Mouse (Mus musculus) G1E (cell line): ENCODE results near the gene Crb2. TPM values are rescaled to one million over a fixed set of nuclear protein-coding genes. Genes with fewer than 3 reads are reported as not detected.

Experiments
- ATAC-seq: 2 replicates; pipeline ENCODE4 v1.8.0; 2016; ENCODE audit warnings: mild to moderate bottlenecking; ENCODE audit not compliant: insufficient number of reproducible peaks, poor library complexity, low FRiP score, severe bottlenecking; ENCODE audit errors: extremely low read depth
- DNase-seq: peaks from one replicate; pipeline ENCODE4 v3.0.0; 2012; ENCODE audit warnings: low spot score
- H3K27me3 ChIP-seq: 2 replicates; pipeline ENCODE4 v1.6.1; 2012; ENCODE audit warnings: mild to moderate bottlenecking, low read length, inconsistent platforms; ENCODE audit not compliant: insufficient read depth
- H3K36me3 ChIP-seq: replicated peaks from 2 replicates; pipeline ENCODE3; 2012; ENCODE audit warnings: mild to moderate bottlenecking, inconsistent platforms
- H3K4me1 ChIP-seq: 2 replicates; pipeline ENCODE4 v1.6.1; 2012; ENCODE audit warnings: low read depth, low read length, inconsistent platforms, mixed read lengths; ENCODE audit not compliant: insufficient read depth
- H3K4me3 ChIP-seq: 2 replicates; pipeline ENCODE4 v1.5.1; 2012; ENCODE audit warnings: low read depth, mild to moderate bottlenecking, inconsistent platforms, low read length, moderate library complexity, mixed read lengths
- H3K9me3 ChIP-seq: replicated peaks from 2 replicates; pipeline ENCODE4 v1.6.1; 2012; ENCODE audit warnings: inconsistent platforms
- CTCF ChIP-seq: IDR thresholded peaks from 2 replicates; pipeline ENCODE4 v1.5.1; 2012; ENCODE audit warnings: low read depth, low read length, inconsistent platforms, mixed read lengths
- GATA1 ChIP-seq: IDR thresholded peaks from 2 replicates; pipeline ENCODE4 v1.6.1; 2012; ENCODE audit warnings: borderline replicate concordance, low read length, inconsistent platforms, mixed read lengths
- GATA2 ChIP-seq: IDR thresholded peaks from 2 replicates; pipeline ENCODE4 v1.6.1; 2012; ENCODE audit warnings: low read depth, low read length, inconsistent platforms, borderline replicate concordance
- POLR2AphosphoS5 ChIP-seq: IDR thresholded peaks from 2 replicates; pipeline ENCODE4 v1.6.1; 2012; ENCODE audit warnings: low read depth, low read length, inconsistent platforms; ENCODE audit not compliant: insufficient replicate concordance
- TAL1 ChIP-seq: conservative IDR thresholded peaks from 2 replicates; pipeline ENCODE4 v1.6.1; 2012; ENCODE audit warnings: low read depth, low read length, inconsistent platforms, mixed read lengths
- polyA plus RNA-seq: library from polyadenylated mRNA; stranded (reverse); fragments of >175 nt; gene quantifications from 2 replicates; pipeline ENCODE4 v1.2.3, GENCODE M21; 2012
- total RNA-seq, 2 experiments: library from RNA; stranded (forward) in 1 of 2; stranded (reverse) in 1 of 2; fragments of 200-1000 nt in 1 of 2; fragments of >200 nt in 1 of 2; fragmentation: Nextera tagmentation in 1 of 2; gene quantifications; 2 replicates each; pipeline ENCODE4 v1.2.3; 2014 to 2017

Crb2 gene
- total and polyA plus RNA-seq, 3 experiments, result 0.05 TPM; not detected in 2

DNA sequence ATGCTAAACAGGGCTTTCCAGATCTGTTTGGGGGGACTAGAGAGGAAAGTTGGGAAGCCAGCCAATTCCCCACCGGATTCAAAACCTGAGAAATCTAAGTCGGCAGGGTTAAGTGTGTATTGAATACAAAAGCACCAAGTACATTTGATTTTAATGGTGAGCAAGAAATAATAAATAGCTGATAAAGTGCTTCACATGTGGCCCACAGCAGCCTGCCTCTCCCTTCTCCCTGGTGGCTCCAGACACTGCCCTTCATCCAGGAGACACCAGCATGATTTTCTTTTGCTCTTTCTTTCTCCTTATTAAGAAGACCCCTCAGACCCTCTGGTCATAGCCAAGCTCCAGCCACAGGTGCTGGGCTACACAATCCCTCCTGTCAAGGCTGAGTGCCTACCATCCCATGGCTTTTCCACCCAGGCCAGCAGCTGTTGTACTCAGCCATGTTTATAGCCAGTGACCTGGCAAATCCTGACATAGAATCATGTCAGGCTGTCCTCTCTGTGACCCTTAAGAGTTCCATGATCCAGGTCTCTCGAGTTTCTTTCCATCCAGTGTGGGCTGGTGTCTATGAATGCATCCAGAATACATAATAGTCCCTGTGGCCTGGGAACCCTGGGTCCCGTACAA is 43.6 kb downstream of the Crb2 start:
- H3K4me1 ChIP-seq, result no peaks in the 10 kb centered on the region
- no peaks in the 10 kb centered on the region for H3K27me3 ChIP-seq
- no peak for DNase-seq
- TF ChIP-seq GATA2, result no peak
- no peak for TF ChIP-seq CTCF
- no peak for TF ChIP-seq GATA1
- TF ChIP-seq TAL1, result no peak
- no peak for TF ChIP-seq POLR2AphosphoS5
- H3K36me3 ChIP-seq, result peaks cover 83% of the 10 kb centered on the region
- no peaks in the 10 kb centered on the region for H3K9me3 ChIP-seq
- ATAC-seq, result no peak
- no peak overlapping the region for H3K4me3 ChIP-seq

DNA sequence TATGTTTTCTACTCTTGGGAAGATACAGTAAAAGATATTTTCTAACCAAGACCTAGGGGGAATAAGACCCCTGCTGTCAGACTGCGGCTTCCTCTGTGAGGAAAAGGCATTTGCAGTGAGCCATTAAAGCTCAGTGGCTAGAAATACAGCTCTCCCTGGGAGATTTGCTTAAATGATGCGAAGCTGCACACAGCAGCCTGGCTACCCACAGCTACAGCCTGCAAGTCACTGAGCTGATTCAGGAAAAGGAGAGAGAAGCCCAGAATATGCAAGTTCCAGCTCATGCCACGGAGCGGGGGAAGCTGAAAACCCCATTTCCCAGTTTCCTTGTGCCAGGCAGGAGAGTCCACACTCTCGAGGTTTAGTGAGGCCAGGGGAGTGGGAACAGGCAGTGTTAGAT is 46.1 kb downstream of the Crb2 start:
- H3K36me3 ChIP-seq, result peaks cover 84% of the 10 kb centered on the region
- no peaks in the 10 kb centered on the region for H3K4me1 ChIP-seq
- H3K27me3 ChIP-seq, result no peaks in the 10 kb centered on the region
- TF ChIP-seq GATA1 (no peak), POLR2AphosphoS5 (no peak), CTCF (no peak), GATA2 (no peak), TAL1 (no peak)
- no peaks in the 10 kb centered on the region for H3K9me3 ChIP-seq
- ATAC-seq (no peak), DNase-seq (no peak)
- H3K4me3 ChIP-seq, result no peak overlapping the region

DNA sequence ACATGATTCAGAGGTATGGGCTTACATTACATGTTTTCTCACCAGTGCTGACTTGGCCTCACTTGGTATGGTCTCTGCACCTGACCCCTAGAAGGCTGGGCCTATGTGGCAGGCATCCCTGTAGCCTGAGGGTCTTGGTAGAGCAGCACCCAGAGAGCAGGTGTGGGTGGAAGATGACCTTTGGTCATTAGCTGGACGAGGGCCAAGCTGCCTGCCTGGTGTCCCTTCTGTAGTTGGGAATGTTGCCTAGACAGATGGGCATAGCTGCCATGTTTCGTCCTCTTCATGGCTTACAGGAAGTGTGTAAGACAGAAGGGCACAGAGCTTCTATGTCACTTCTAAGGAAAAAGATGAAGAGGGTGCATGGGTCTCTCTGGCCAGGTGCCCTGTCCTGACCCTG is 47.8 kb downstream of the Crb2 start:
- TF ChIP-seq CTCF, result no peak

DNA sequence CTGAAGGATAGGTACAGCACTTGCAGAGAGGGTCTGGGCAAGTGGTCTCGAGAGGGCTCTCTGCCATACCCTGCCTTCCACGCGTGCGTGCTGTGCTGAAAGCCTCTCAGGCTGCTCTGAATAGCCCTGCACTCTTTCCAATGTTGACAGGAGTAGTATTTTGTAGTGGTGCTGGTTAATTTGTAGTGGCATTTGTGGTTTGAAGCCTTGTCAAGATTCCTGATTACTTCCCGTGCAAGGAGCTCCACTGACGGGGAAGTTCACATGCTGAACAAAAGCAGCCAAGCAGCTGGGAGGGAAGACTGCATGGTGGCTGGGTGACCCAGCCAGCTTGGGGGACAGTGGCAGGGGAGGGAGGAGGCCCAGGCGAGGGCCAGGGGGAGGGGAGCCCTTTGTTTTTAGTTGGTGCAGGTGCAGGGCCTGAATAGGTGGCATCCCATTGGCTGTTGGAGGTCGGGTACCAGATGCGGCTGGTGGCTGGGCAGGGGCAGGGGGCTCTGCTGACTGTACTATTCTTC is 53.8 kb downstream of the Crb2 start:
- no peak for DNase-seq
- no peaks in the 10 kb centered on the region for H3K4me1 ChIP-seq
- peaks cover 90% of the 10 kb centered on the region for H3K36me3 ChIP-seq
- H3K27me3 ChIP-seq, result no peaks in the 10 kb centered on the region
- no peak for ATAC-seq
- no peak overlapping the region for H3K4me3 ChIP-seq
- no peak for TF ChIP-seq CTCF
- TF ChIP-seq POLR2AphosphoS5, result no peak
- no peak for TF ChIP-seq GATA1
- no peak for TF ChIP-seq GATA2
- TF ChIP-seq TAL1, result no peak
- H3K9me3 ChIP-seq, result no peaks in the 10 kb centered on the region

More for the DNA sequence above, 47.8 kb downstream of the Crb2 start:
- H3K27me3 ChIP-seq, result no peaks in the 10 kb centered on the region
- H3K4me1 ChIP-seq, result no peaks in the 10 kb centered on the region
- DNase-seq (no peak), ATAC-seq (no peak)
- peaks cover 83% of the 10 kb centered on the region for H3K36me3 ChIP-seq
- H3K4me3 ChIP-seq, result no peak overlapping the region
- no peaks in the 10 kb centered on the region for H3K9me3 ChIP-seq

DNA sequence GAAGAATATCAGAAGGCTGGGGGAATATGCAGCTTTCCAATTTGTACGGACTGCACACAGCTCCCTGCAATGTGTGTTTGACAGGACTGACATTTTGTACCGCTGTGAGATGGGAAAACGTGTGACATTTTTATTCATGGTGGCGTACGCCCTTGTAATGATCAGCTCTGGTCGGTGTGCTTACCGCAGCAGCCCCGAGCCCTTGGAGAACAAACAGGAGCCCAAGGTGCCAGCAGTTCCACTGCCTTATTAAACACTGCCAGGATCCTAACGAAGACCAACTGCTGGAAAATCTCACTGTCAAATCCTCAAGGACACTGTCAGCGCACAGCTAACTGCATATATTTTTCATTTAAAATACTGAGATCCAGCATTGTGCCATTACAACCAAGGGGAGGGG is 56.2 kb downstream of the Crb2 start:
- Histone ChIP-seq H3K4me1 (no peaks in the 10 kb centered on the region), H3K27me3 (no peaks in the 10 kb centered on the region), H3K4me3 (no peak overlapping the region), H3K36me3 (peaks cover 85% of the 10 kb centered on the region), H3K9me3 (no peaks in the 10 kb centered on the region)
- DNase-seq, result no peak
- TF ChIP-seq CTCF (no peak), GATA2 (no peak), POLR2AphosphoS5 (no peak), TAL1 (no peak), GATA1 (no peak)
- ATAC-seq, result no peak

DNA sequence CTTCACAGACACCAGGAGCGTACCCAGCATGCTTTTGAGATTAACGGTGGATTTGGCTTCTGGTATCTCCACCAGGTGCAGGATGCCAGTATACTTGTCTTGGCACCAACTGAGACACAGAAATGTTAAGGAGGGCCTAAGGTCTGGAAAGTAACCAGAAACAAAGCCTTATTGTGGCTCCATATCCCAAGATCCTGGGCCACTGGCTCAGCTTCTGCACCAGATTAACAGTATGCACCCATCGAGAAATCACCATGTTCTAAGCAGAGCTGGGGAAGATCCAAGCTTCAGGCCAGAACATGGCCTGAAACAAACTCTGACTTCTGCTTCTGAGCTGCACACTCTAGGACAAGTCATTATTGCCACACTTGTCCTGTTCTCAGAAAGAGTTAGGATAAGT is 60.9 kb downstream of the Crb2 start:
- ATAC-seq (no peak), DNase-seq (no peak)
- TF ChIP-seq TAL1, result no peak
- no peak for TF ChIP-seq GATA2
- TF ChIP-seq CTCF, result no peak
- no peak for TF ChIP-seq POLR2AphosphoS5
- TF ChIP-seq GATA1, result no peak
- Histone ChIP-seq H3K27me3 (no peaks in the 10 kb centered on the region), H3K9me3 (no peaks in the 10 kb centered on the region), H3K36me3 (peaks cover 83% of the 10 kb centered on the region), H3K4me1 (no peaks in the 10 kb centered on the region), H3K4me3 (no peak overlapping the region)

DNA sequence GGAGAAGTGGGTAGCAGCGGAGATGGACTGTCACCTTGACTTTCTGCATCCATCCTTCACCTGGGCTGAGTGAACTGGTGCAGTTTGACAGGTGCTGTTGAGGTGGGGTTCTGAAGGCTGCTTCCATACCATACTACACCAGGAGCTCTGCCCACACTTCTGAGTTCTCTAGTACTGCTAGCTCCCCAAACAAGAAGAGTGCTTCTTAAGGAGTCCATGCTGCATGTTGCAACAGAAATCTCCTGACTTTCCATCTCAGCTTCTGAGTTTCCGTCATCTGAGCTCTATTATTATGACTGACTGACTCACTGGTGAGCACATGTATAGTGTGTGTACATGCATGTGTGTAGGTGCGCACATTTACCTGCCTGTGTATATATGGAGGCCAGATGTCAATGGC is 61.5 kb downstream of the Crb2 start:
- TF ChIP-seq GATA1 (no peak), POLR2AphosphoS5 (no peak), TAL1 (no peak), CTCF (no peak)
- no peak overlapping the region for H3K4me3 ChIP-seq
- H3K27me3 ChIP-seq, result no peaks in the 10 kb centered on the region
- ATAC-seq, result no peak
- H3K9me3 ChIP-seq, result no peaks in the 10 kb centered on the region
- H3K36me3 ChIP-seq, result peaks cover 84% of the 10 kb centered on the region
- H3K4me1 ChIP-seq, result no peaks in the 10 kb centered on the region
- DNase-seq, result no peak
